Mouse (Mus musculus) G1E (cell line): Measurements from ENCODE around the gene Klk1b1.
"Not testable (repeated sequence)": the region's sequence is repeated elsewhere in the genome, so short reads cannot be mapped to it uniquely, and the experiment has no call there.

ENCODE experiments used
- CTCF ChIP-seq: IDR thresholded peaks from 2 replicates; pipeline ENCODE4 v1.5.1; 2012; ENCODE audit warnings: low read depth, low read length, inconsistent platforms, mixed read lengths
- GATA1 ChIP-seq: IDR thresholded peaks from 2 replicates; pipeline ENCODE4 v1.6.1; 2012; ENCODE audit warnings: borderline replicate concordance, low read length, inconsistent platforms, mixed read lengths

GRCm38 (mm10) chr7:43942293-43942692 lies 24.3 kb upstream of the Klk1b1 start:
- not testable (repeated sequence) for TF ChIP-seq CTCF, GATA1
